Mouse (Mus musculus) right cerebral cortex, postnatal 10 days (tissue): ENCODE results near the gene Adamtsl1.

Source experiments
- DNase-seq, 2 experiments: peaks; one replicate each; pipeline ENCODE4 v3.0.0; 2021; ENCODE audit warnings: low spot score in 2 of 2

Gene Adamtsl1

GRCm38 (mm10) chr4:86046881-86047280, 532.9 kb downstream of the Adamtsl1 start:
- DNase-seq, result no peak

GRCm38 (mm10) chr4:86053487-86054237, 539.7 kb downstream of the Adamtsl1 start:
- DNase-seq, result peak; percentile 74 to 81

- DNase-seq, result no peak
Measured at GRCm38 (mm10) chr4:86060614-86061013, 546.6 kb downstream of the Adamtsl1 start.

- no peak for DNase-seq
Measured at GRCm38 (mm10) chr4:86068376-86068775, 554.4 kb downstream of the Adamtsl1 start.

- DNase-seq, result no peak
Measured at GRCm38 (mm10) chr4:86068875-86069718, 555.1 kb downstream of the Adamtsl1 start.

GRCm38 (mm10) chr4:86074871-86075270, 560.9 kb downstream of the Adamtsl1 start:
- no peak for DNase-seq

- no peak for DNase-seq
Measured at GRCm38 (mm10) chr4:86077355-86077754, 563.4 kb downstream of the Adamtsl1 start.

- peak in 1 of 2 experiments; percentile 32 for DNase-seq
Measured at GRCm38 (mm10) chr4:86077854-86078253, 563.9 kb downstream of the Adamtsl1 start.

- DNase-seq, result no peak
Measured at GRCm38 (mm10) chr4:86087508-86087907, 573.5 kb downstream of the Adamtsl1 start.

GRCm38 (mm10) chr4:86103207-86103606, 589.2 kb downstream of the Adamtsl1 start:
- no peak for DNase-seq

- DNase-seq, result no peak
Measured at GRCm38 (mm10) chr4:86108325-86108724, 594.4 kb downstream of the Adamtsl1 start.

GRCm38 (mm10) chr4:86119067-86119466, 605.1 kb downstream of the Adamtsl1 start:
- no peak for DNase-seq

GRCm38 (mm10) chr4:86122431-86122830, 608.5 kb downstream of the Adamtsl1 start:
- no peak for DNase-seq

- peak; percentile 71 to 80 for DNase-seq
Measured at GRCm38 (mm10) chr4:86124374-86124773, 610.4 kb downstream of the Adamtsl1 start.

GRCm38 (mm10) chr4:86126636-86127035, 612.7 kb downstream of the Adamtsl1 start:
- DNase-seq, result no peak

- DNase-seq, result no peak
Measured at GRCm38 (mm10) chr4:86158551-86158950, 644.6 kb downstream of the Adamtsl1 start.

GRCm38 (mm10) chr4:86159362-86159761, 645.4 kb downstream of the Adamtsl1 start:
- DNase-seq, result no peak

GRCm38 (mm10) chr4:86170763-86171162, 656.8 kb downstream of the Adamtsl1 start:
- no peak for DNase-seq

GRCm38 (mm10) chr4:86171461-86171860, 657.5 kb downstream of the Adamtsl1 start:
- DNase-seq, result no peak

GRCm38 (mm10) chr4:86177471-86177870, 663.5 kb downstream of the Adamtsl1 start:
- DNase-seq, result no peak

- no peak for DNase-seq
Measured at GRCm38 (mm10) chr4:86178116-86178515, 664.1 kb downstream of the Adamtsl1 start.

GRCm38 (mm10) chr4:86183701-86184173, 669.8 kb downstream of the Adamtsl1 start:
- DNase-seq, result no peak

GRCm38 (mm10) chr4:86189853-86190252, 675.9 kb downstream of the Adamtsl1 start:
- no peak for DNase-seq
